Mouse (Mus musculus): ENCODE measurements at regions not wholly inside any gene's neighbourhood (a gene's known extent, or its start where the extent isn't known, plus 50 kb on each side); places are given as distances from the start of the nearest gene placed in this dataset.
"Not testable (repeated sequence)": the region's sequence is repeated elsewhere in the genome, so short reads cannot be mapped to it uniquely, and the experiment has no call there.

- DNase-seq (ENCODE audit: low read depth) = no peak
These were observed 492.5 kb upstream of the Zfp960 start for GRCm38 (mm10) chr17:16571403-16571802.

GRCm38 (mm10) chr17:16588791-16589190, 475.1 kb upstream of the Zfp960 start:
- no peak for DNase-seq (ENCODE audit: low read depth)

- no peak for DNase-seq (ENCODE audit: low read depth)
These were observed 464.2 kb upstream of the Zfp960 start for GRCm38 (mm10) chr17:16599671-16600070.

- no peak for DNase-seq (ENCODE audit: low read depth)
These were observed 451.4 kb upstream of the Zfp960 start for GRCm38 (mm10) chr17:16612405-16612979.

- DNase-seq (ENCODE audit: low read depth) = no peak
These were observed 441.9 kb upstream of the Zfp960 start for GRCm38 (mm10) chr17:16621931-16622556.

GRCm38 (mm10) chr17:16629854-16630253, 434.1 kb upstream of the Zfp960 start:
- DNase-seq (ENCODE audit: low read depth) = no peak

GRCm38 (mm10) chr17:16633426-16633825, 430.5 kb upstream of the Zfp960 start:
- DNase-seq (ENCODE audit: low read depth) = no peak

GRCm38 (mm10) chr17:16637463-16637862, 426.4 kb upstream of the Zfp960 start:
- DNase-seq (ENCODE audit: low read depth) = no peak

- DNase-seq (ENCODE audit: low read depth) = no peak
These were observed 416.0 kb upstream of the Zfp960 start for GRCm38 (mm10) chr17:16647942-16648341.

GRCm38 (mm10) chr17:16665253-16665652, 398.7 kb upstream of the Zfp960 start:
- no peak for DNase-seq (ENCODE audit: low read depth)

GRCm38 (mm10) chr17:16667606-16668005, 396.3 kb upstream of the Zfp960 start:
- no peak for DNase-seq (ENCODE audit: low read depth)

- no peak for DNase-seq (ENCODE audit: low read depth)
These were observed 359.7 kb upstream of the Zfp960 start for GRCm38 (mm10) chr17:16704199-16704598.

GRCm38 (mm10) chr17:16705890-16706289, 358.0 kb upstream of the Zfp960 start:
- no peak for DNase-seq (ENCODE audit: low read depth)

- no peak for DNase-seq (ENCODE audit: low read depth)
These were observed 337.0 kb upstream of the Zfp960 start for GRCm38 (mm10) chr17:16726904-16727303.

- no peak for DNase-seq (ENCODE audit: low read depth)
These were observed 310.8 kb upstream of the Zfp960 start for GRCm38 (mm10) chr17:16753090-16753489.

GRCm38 (mm10) chr17:16770587-16770986, 293.3 kb upstream of the Zfp960 start:
- not testable (repeated sequence) for DNase-seq (ENCODE audit: low read depth)

- no peak for DNase-seq (ENCODE audit: low read depth)
These were observed 265.6 kb upstream of the Zfp960 start for GRCm38 (mm10) chr17:16798316-16798715.

- no peak for DNase-seq (ENCODE audit: low read depth)
These were observed 258.9 kb upstream of the Zfp960 start for GRCm38 (mm10) chr17:16804986-16805385.

GRCm38 (mm10) chr17:16818421-16818820, 245.5 kb upstream of the Zfp960 start:
- no peak for DNase-seq (ENCODE audit: low read depth)

GRCm38 (mm10) chr17:16821716-16822115, 242.2 kb upstream of the Zfp960 start:
- no peak for DNase-seq (ENCODE audit: low read depth)

- no peak for DNase-seq (ENCODE audit: low read depth)
These were observed 224.8 kb upstream of the Zfp960 start for GRCm38 (mm10) chr17:16839152-16839551.

- no peak for DNase-seq (ENCODE audit: low read depth)
These were observed 203.1 kb upstream of the Zfp960 start for GRCm38 (mm10) chr17:16860771-16861170.

GRCm38 (mm10) chr17:16900791-16901190, 163.1 kb upstream of the Zfp960 start:
- DNase-seq (ENCODE audit: low read depth) = peak; percentile 13

- no peak for DNase-seq (ENCODE audit: low read depth)
These were observed 145.7 kb upstream of the Zfp960 start for GRCm38 (mm10) chr17:16918191-16918590.
